Mouse (Mus musculus) forebrain, embryonic 13.5 days (tissue): Measurements from ENCODE around the gene Itk. TPM values are rescaled to one million over a fixed set of nuclear protein-coding genes. Genes with fewer than 3 reads are reported as not detected.
"Not testable (repeated sequence)": the region's sequence is repeated elsewhere in the genome, so short reads cannot be mapped to it uniquely, and the experiment has no call there.

Experiments used
- ATAC-seq: fragments of 200-750 bp; cut with Nextera tagmentation; 2 replicates; pipeline ENCODE4 v1.8.0; 2017
- H3K27ac ChIP-seq: fragments of 300-500 bp; sonication (generic); 2 replicates; pipeline ENCODE4 v1.5.1; 2015; ENCODE audit warnings: inconsistent platforms, mild to moderate bottlenecking, moderate library complexity
- H3K27me3 ChIP-seq: fragments of 300-500 bp; sonication (generic); 2 replicates; pipeline ENCODE4 v1.6.1; 2015; ENCODE audit warnings: mild to moderate bottlenecking, inconsistent platforms
- H3K36me3 ChIP-seq: fragments of 300-500 bp; sonication (generic); 2 replicates; pipeline ENCODE4 v1.6.1; 2015; ENCODE audit warnings: mild to moderate bottlenecking, inconsistent platforms; ENCODE audit not compliant: poor library complexity, severe bottlenecking
- H3K4me1 ChIP-seq: fragments of 300-500 bp; sonication (generic); 2 replicates; pipeline ENCODE4 v1.6.1; 2015; ENCODE audit warnings: inconsistent platforms
- H3K4me2 ChIP-seq: fragments of 300-500 bp; sonication (generic); 2 replicates; pipeline ENCODE4 v1.6.1; 2015; ENCODE audit warnings: inconsistent platforms, mild to moderate bottlenecking, moderate library complexity
- H3K4me3 ChIP-seq: fragments of 300-500 bp; sonication (generic); 2 replicates; pipeline ENCODE4 v1.5.1; 2015; ENCODE audit warnings: mild to moderate bottlenecking, inconsistent platforms
- H3K9ac ChIP-seq: fragments of 300-500 bp; sonication (generic); 2 replicates; pipeline ENCODE4 v1.6.1; 2015; ENCODE audit warnings: mild to moderate bottlenecking, inconsistent platforms
- H3K9me3 ChIP-seq: fragments of 300-500 bp; sonication (generic); replicated peaks from 2 replicates; pipeline ENCODE4 v1.6.1; 2016; ENCODE audit warnings: inconsistent platforms
- WGBS: fragments of 180-500 bp; shearing (Covaris S2); methylation state at CpG from one replicate; pipeline ENCODE4 v1.1.7; 2015; 5-methylcytosine and 5-hydroxymethylcytosine counted together
- polyA plus RNA-seq: library from polyadenylated mRNA; unstranded; fragments of >200 nt; fragmentation: Nextera tagmentation; extraction: Ambion mirVana; gene quantifications from 2 replicates; pipeline ENCODE4 v1.2.1, GENCODE M21; 2015

Gene Itk
- not detected in 2 replicates for polyA plus RNA-seq

- H3K36me3 ChIP-seq: no peaks in the 10 kb centered on the region
- no peak within 1 kb of the TSS for H3K9ac ChIP-seq
- 89% methylated on average over 13 of the region's 13 CpGs for WGBS
- H3K4me1 ChIP-seq: no peaks in the 10 kb centered on the region
- H3K27ac ChIP-seq: no peak within 1 kb of the TSS
- no peak within 1 kb of the TSS for H3K4me2 ChIP-seq
- no peaks in the 10 kb centered on the region for H3K9me3 ChIP-seq
- no peak for ATAC-seq
- H3K27me3 ChIP-seq: no peaks in the 10 kb centered on the region
- no peak within 1 kb of the TSS for H3K4me3 ChIP-seq
Measured at GRCm38 (mm10) chr11:46389336-46390117, at the start of gene Itk. Itk (minus strand) TSS chr11:46389515.

- no peaks in the 10 kb centered on the region for H3K27me3 ChIP-seq
- peak overlapping the region; percentile 84 for H3K4me2 ChIP-seq
- peak; percentile 9 for ATAC-seq
- WGBS: 2% methylated on average over 23 of the region's 23 CpGs
- peak overlapping the region; percentile 89 for H3K9ac ChIP-seq
- H3K9me3 ChIP-seq: no peaks in the 10 kb centered on the region
- H3K4me3 ChIP-seq: peak overlapping the region; percentile 96
- H3K27ac ChIP-seq: no peak overlapping the region
- H3K4me1 ChIP-seq: peaks cover 11% of the 10 kb centered on the region
- H3K36me3 ChIP-seq: peaks cover 27% of the 10 kb centered on the region
Measured at GRCm38 (mm10) chr11:46437459-46438000, 48.2 kb upstream of the Itk start.

DNA sequence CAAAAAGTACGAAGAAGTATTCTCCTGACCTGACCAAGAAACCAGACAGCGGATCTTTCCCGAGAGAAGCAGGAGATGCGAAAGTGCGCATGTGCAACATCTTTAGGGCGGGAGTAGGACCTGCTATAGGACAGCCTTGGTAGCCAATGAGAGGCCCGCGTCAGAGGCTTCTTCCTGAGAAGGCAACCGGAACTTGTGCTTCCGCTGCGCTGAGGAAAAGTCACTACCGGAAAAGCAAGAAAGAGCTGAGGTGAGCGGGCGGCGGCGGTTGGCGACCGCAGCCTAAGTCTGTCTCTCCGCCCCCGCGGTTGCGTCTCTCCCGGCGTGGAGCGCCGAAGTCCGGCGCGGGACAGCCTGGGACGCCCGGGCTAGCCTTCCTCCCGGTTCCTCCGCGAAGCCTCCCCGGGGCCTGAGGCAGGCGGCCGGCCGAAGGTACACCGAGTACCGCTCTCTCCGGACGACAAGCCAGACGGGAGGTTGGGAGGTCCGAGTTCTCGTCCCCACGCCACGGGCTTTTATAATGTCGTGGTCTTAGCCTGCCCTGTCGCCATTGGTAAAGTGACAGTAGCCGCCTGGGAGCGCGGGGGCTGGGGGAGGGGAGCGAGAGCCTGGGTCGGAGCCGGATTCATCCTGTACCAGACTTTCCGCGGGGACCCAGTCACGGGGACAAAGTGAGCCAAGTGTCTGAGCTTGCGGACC is 47.6 kb upstream of the Itk start, which contains the start of gene Med7:
Gene Med7 (plus strand): TSS at position 166 of the 699 bp plus-strand sequence.
- peak within 1 kb of the TSS; percentile 96 for H3K4me3 ChIP-seq
- H3K27me3 ChIP-seq: no peaks in the 10 kb centered on the region
- peak within 1 kb of the TSS; percentile 89 for H3K9ac ChIP-seq
- H3K4me1 ChIP-seq: peaks cover 11% of the 10 kb centered on the region
- H3K36me3 ChIP-seq: peaks cover 20% of the 10 kb centered on the region
- ATAC-seq: peak; percentile 100
- H3K4me2 ChIP-seq: peak within 1 kb of the TSS; percentile 84
- under 1% methylated on average over 59 of the region's 59 CpGs for WGBS
- H3K9me3 ChIP-seq: no peaks in the 10 kb centered on the region
- peak within 1 kb of the TSS; percentile 83 for H3K27ac ChIP-seq

GRCm38 (mm10) chr11:46435363-46435762 is 46.0 kb upstream of the Itk start:
- no peaks in the 10 kb centered on the region for H3K27me3 ChIP-seq

GRCm38 (mm10) chr11:46431129-46431528 is 41.8 kb upstream of the Itk start:
- 21% methylated on average over 3 of the region's 3 CpGs for WGBS

More at GRCm38 (mm10) chr11:46435363-46435762, 46.0 kb upstream of the Itk start:
- H3K27ac ChIP-seq: no peak overlapping the region
- peaks cover 11% of the 10 kb centered on the region for H3K4me1 ChIP-seq
- H3K9ac ChIP-seq: no peak overlapping the region
- H3K4me2 ChIP-seq: no peak overlapping the region
- no peaks in the 10 kb centered on the region for H3K9me3 ChIP-seq
- peaks cover 8% of the 10 kb centered on the region for H3K36me3 ChIP-seq
- H3K4me3 ChIP-seq: no peak overlapping the region
- ATAC-seq: no peak

DNA sequence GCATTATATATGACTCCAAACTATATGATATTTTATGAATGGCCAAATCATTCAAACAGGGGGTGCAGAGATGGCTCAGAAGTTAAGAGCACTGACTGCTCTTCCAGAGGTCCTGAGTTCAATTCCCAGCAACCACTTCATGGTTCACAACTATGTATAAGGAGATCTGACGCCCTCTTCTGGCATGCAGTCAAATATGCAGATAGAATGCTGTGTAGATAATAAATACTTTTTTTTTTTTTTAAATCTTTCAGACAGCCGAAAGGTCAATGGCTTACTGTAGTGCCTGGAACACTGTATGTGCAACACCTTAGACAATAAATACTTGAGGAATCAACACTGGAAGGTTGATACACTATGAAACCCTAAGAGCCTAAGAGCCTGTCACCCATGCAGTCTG is 40.8 kb upstream of the Itk start:
- H3K4me3 ChIP-seq: no peak overlapping the region
- H3K9me3 ChIP-seq: no peaks in the 10 kb centered on the region
- H3K27ac ChIP-seq: no peak overlapping the region
- no peaks in the 10 kb centered on the region for H3K4me1 ChIP-seq
- ATAC-seq: no peak
- 90% methylated on average over 2 of the region's 2 CpGs for WGBS
- H3K27me3 ChIP-seq: no peaks in the 10 kb centered on the region
- H3K36me3 ChIP-seq: no peaks in the 10 kb centered on the region
- H3K4me2 ChIP-seq: no peak overlapping the region
- H3K9ac ChIP-seq: no peak overlapping the region

More at GRCm38 (mm10) chr11:46431129-46431528, 41.8 kb upstream of the Itk start:
- Histone ChIP-seq H3K9me3 (no peaks in the 10 kb centered on the region), H3K4me2 (no peak overlapping the region), H3K4me3 (no peak overlapping the region), H3K27ac (no peak overlapping the region), H3K4me1 (peaks cover 2% of the 10 kb centered on the region; the same call in 1 of the 2 replicates), H3K27me3 (no peaks in the 10 kb centered on the region), H3K9ac (no peak overlapping the region), H3K36me3 (no peaks in the 10 kb centered on the region)
- ATAC-seq: peak; percentile 94

DNA sequence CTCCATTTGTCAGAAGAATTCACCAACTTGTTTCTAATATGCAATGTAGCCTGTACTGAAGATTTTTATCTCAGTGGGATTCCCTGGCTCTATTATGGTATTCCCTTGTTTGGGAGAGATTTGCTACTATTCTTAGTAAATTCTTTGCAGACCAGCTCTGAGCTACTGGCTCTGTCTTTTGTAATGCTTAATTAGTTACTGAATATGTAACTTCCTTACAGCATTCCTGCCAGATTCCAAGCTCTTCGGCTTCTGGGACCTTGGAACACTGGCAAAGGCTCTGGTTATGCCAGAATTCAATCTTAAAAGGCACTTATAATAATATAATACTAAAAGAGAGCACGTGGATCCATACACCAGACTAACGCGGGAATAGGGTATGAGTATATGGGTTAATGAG is 38.8 kb upstream of the Itk start:
- H3K9ac ChIP-seq, H3K27ac ChIP-seq, H3K4me3 ChIP-seq, H3K4me2 ChIP-seq, H3K27me3 ChIP-seq, ATAC-seq, H3K4me1 ChIP-seq, H3K9me3 ChIP-seq, H3K36me3 ChIP-seq: not testable (repeated sequence)
- WGBS: 36% methylated on average over 4 of the region's 4 CpGs

DNA sequence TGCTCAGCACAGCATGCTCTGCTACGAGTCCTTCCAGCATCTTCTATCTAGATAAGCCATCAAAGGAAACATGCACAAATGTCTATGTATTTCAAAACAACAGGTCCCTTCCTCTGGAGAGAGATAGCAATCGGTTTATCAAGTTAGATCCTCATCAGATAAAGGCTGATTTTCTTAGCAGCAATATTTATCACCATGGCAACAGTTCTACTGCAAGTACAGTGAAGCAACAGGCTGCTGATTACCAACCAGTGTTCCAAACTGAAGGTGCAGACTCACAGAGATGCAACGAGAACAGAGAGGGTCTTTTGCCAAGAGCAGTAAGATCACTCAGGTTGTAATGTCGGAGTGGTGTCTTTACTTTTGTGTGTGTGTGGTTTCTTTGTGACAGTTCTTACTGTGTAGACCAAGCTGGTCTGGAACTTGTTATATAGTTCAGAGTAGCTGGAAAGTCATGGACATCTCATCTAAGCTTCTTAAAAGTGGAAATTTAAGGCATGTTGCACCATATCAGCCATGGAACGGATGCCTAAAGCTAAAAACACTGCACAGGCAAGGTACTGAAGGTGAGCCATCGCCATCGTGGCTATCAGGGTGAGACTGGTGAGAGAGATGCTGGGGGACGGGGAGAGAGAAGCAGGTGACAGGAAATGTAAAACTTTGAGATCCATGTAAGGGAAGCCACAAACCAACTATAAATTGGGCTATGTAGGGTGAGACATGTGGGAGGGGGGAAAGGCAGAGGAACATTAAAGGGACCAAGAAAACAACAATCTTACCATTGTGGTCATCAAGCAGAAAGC is 32.0 kb upstream of the Itk start:
- Histone ChIP-seq H3K27ac (no peak overlapping the region), H3K4me3 (no peak overlapping the region), H3K36me3 (no peaks in the 10 kb centered on the region), H3K27me3 (no peaks in the 10 kb centered on the region), H3K9ac (no peak overlapping the region), H3K4me2 (no peak overlapping the region), H3K4me1 (no peaks in the 10 kb centered on the region), H3K9me3 (no peaks in the 10 kb centered on the region)
- 88% methylated on average over 8 of the region's 8 CpGs for WGBS
- no peak for ATAC-seq

DNA sequence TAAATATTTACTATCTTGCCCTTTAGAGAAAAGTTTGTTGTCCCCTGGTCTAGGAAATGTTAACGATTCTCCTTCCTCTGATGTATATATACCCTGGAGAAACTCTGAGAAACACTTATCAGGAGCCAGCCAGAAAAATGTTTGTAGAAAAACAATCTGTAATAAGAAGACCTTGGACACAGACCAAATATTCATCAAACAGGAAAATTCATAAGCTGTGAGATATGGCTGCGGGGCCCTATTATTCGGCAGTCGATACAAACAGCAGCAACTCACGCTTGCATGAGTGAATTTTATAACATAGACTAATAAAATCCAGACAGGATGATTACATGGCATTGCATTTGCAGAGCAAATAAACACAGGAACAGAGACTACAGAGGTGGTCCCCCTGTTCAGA is 29.5 kb upstream of the Itk start:
- ATAC-seq: no peak
- no peak overlapping the region for H3K27ac ChIP-seq
- H3K9me3 ChIP-seq: no peaks in the 10 kb centered on the region
- H3K36me3 ChIP-seq: no peaks in the 10 kb centered on the region
- H3K27me3 ChIP-seq: no peaks in the 10 kb centered on the region
- H3K4me1 ChIP-seq: no peaks in the 10 kb centered on the region
- no peak overlapping the region for H3K4me3 ChIP-seq
- 90% methylated on average over 5 of the region's 5 CpGs for WGBS
- H3K4me2 ChIP-seq: no peak overlapping the region
- no peak overlapping the region for H3K9ac ChIP-seq

- Histone ChIP-seq H3K36me3 (no peaks in the 10 kb centered on the region), H3K9me3 (no peaks in the 10 kb centered on the region), H3K4me2 (no peak overlapping the region), H3K27me3 (no peaks in the 10 kb centered on the region), H3K9ac (no peak overlapping the region), H3K27ac (no peak overlapping the region), H3K4me3 (no peak overlapping the region), H3K4me1 (no peaks in the 10 kb centered on the region)
- WGBS: 81% methylated on average over 1 of the region's 1 CpGs
- ATAC-seq: no peak
Measured at GRCm38 (mm10) chr11:46418438-46418837, 29.1 kb upstream of the Itk start.

GRCm38 (mm10) chr11:46410018-46410563 is 20.8 kb upstream of the Itk start:
- Histone ChIP-seq H3K4me3 (no peak overlapping the region), H3K27me3 (no peaks in the 10 kb centered on the region), H3K4me1 (no peaks in the 10 kb centered on the region), H3K27ac (no peak overlapping the region), H3K36me3 (no peaks in the 10 kb centered on the region), H3K4me2 (no peak overlapping the region), H3K9me3 (no peaks in the 10 kb centered on the region), H3K9ac (no peak overlapping the region)
- no peak for ATAC-seq
- 63% methylated on average over 2 of the region's 2 CpGs for WGBS
